Mouse (Mus musculus) activated CD4-positive, CD25-positive, alpha-beta regulatory T cell, adult 4 months (primary cell): ENCODE measurements around the gene Mtss1l. TPM values are rescaled to one million over a fixed set of nuclear protein-coding genes. Genes with fewer than 3 reads are reported as not detected.
"Not testable (repeated sequence)": the region's sequence is repeated elsewhere in the genome, so short reads cannot be mapped to it uniquely, and the experiment has no call there.

Experiments used
- ATAC-seq: one replicate; pipeline ENCODE4 v1.8.0; 2017
- polyA plus RNA-seq, 2 experiments: library from polyadenylated mRNA; unstranded; fragments of 100-300 nt; shearing (Covaris generic); gene quantifications; one replicate each; pipeline ENCODE4 v1.2.1; 2017

Mtss1l gene
- polyA plus RNA-seq, 2 experiments from 2014 or later: 0.21 TPM; not detected in 1

DNA sequence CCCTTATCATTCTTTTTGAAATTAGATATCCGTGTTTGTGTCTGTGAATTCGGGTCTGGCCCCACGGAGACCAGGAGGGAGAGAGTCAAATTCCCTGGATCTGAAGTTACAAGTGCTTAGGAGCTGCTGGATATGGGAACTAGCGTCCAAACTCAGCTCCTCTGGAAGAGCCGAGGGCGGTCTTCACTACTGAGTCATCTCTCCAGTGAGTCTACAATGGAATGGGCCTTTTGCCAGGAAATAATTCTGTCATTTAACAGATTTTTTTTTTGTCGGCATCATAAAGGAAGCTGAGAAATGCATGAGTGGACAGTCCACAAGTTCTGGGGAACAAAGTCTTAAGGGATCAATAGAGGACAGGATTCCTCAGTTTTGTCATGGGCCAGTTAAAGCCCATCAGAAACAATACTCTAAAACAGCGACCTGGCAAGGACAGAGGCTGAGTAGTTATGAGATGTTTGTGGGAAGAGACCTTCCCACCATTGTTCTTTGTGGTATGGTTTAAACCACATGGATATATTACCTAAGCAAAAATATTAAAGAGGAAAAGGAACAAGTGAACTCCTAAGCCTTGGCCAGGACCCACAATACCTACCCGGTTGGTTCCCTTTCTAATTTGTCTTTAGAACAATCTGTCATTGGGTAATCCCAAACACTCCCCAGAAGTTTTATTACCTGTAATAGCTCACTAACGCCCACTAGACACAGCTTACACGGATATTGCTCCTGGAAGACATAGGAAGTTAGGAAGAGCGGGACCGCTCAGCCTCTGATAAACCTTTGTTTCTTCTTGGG is 58.8 kb downstream of the Mtss1l start:
- ATAC-seq: no peak

DNA sequence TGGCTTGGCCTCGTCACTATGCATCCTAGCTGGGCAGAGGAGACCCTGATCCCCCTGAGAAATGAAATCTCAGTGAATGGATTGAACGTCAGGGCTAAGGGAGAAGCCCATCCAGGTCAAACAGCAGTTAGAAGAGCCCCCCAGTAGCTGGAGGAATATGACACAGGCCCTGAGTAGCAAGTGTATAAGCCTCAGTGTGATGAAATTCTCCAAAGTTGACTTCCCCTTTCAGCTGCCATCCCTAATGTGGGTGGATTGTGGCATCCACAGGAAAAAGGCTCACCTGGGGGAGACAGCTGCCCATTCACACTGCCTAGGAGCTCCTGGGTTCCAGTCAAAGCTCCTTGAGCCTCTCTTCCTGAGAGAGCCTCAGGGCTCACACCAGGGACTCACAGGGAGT is 64.1 kb downstream of the Mtss1l start:
- ATAC-seq: no peak

DNA sequence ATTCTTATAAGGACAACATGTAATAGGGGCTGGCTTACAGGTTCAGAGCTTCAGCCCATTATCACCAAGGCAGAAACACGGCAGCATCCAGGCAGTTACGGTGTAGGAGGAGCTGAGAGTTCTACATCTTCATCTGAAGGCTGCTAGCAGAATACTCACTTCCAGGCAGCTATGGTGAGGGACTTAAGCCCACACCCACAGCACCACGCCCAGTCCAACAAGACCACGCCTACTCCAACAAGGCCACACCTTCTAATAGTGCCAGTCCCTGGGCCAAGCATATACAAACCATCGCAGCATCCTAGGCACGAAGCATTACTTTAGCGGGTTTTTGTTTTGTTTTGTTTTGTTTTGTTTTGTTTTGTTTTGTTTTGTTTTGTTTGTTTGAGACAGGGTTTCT is 65.2 kb downstream of the Mtss1l start:
- not testable (repeated sequence) for ATAC-seq

DNA sequence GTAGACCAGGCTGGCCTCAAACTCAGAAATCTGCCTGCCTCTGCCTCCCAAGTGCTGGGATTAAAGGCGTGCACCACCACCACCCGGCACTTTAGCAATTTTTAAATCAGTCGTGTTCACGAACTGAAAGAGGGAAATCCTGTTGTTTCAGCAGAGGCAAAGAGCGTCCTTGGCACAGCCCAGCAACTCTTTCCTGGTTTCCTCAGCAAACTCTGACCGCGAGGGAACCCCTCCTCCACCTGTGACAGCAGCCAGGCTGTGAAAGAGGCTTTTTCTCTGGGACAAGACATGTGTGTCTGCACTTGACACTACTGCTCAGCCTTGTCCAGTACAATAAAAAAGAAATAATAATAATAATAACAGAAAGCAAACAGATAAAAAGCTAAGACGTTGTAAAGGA is 65.7 kb downstream of the Mtss1l start:
- no peak for ATAC-seq

DNA sequence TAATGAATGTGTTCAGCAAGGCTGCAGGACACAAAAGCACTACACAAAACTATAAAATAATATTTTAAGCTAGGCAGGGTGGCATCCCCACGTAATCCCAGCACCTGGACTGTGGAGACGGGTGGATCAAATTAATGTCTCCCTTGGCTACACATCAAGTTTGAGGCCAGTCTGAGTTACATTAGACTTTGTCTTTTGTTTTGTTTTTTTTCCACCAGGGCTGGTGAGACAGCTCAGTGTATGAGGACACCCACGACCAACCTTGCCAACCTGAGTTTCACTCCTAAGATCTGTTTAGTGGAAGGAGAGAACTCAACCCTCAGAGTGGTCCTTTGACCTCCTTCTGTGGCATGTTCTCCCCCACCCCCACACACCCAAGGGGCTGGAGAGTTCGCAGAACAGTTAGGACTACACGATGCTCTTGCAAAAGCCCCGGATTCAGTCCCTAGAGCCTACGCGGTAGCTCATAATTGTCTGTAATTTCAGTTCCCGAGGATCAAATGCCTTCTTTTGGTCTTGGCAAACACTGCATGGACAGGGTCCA is 66.2 kb downstream of the Mtss1l start:
- no peak for ATAC-seq

DNA sequence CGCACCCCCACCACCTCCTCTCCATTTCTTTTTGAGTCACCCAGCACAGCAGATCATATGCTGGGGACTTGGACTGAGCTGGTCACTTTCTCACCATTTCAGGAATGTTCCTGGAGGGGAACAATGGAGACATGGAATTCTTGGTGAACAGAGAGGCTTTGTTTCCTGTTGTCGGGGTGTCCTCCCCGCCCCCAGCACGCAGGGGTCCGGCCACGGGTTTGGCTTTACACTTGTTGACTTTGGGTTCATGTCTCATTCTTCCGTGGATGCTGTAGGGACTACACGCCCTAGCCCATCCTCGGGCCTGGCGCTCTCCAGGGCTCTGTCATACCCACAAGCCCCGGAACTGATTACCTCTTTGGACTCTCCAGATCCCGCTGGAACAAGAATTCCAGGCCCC is 67.7 kb downstream of the Mtss1l start:
- ATAC-seq: no peak

DNA sequence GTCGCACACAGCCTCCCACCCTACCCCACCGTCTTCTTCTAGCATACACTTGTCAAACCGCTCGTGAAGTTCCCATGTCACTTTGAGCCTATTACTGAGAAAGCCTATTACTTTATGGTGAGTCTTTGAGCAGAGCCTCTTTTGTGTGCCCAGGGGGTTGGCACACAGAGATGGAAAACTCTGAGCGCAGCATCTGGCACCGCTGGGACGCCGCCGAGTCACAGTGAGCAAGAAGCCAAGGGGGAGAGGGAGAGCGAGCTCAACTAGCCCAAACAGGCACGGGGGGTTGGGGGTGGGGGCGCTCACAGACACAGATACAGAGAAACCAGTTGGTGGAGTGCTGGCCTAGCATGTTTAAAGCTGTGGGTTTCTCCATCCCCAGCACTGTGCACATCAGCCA is 68.3 kb downstream of the Mtss1l start:
- no peak for ATAC-seq

DNA sequence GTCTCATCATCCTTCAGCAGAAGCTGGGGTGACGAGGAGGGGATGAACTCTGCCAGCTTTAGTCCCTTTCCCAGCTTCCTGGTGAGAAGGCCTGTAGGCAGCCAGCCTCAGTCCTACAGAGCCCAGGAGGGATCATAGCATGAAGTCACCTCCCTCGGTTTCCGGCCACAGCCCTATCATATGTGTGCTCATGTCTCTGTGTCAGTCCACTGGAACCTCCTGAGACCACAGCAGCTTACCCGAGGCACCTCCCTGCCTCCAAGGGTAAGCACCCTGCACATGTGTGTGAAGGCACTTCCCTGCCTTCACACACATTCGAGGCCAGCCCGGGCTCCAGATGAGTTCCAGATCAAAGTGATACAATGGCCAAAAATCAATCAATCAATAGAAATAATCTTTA is 69.0 kb downstream of the Mtss1l start:
- no peak for ATAC-seq

Other genes with a start within 250 kb of the Mtss1l start
- 1 to 10 TPM; 6.6 to 7.6 TPM for gene Vac14, start 102.9 kb upstream of the Mtss1l start, polyA plus RNA-seq
- gene Il34, start 84.4 kb downstream of the Mtss1l start, polyA plus RNA-seq: not detected
- gene Cog4, start 125.1 kb downstream of the Mtss1l start, polyA plus RNA-seq: 10 to 100 TPM; 52.3 to 53.6 TPM
- gene Sf3b3, start 125.3 kb downstream of the Mtss1l start, polyA plus RNA-seq: 10 to 100 TPM; 79.7 to 89.2 TPM
- gene Fuk, start 181.0 kb downstream of the Mtss1l start, polyA plus RNA-seq: 1 to 10 TPM; 1.9 to 2.3 TPM
- 10 to 100 TPM in 1 of 2 experiments, 1 to 10 TPM in 1; 8.7 to 10.1 TPM for gene St3gal2, start 198.4 kb downstream of the Mtss1l start, polyA plus RNA-seq